Mouse (Mus musculus): ENCODE results near the gene Mvd. TPM values are rescaled to one million over a fixed set of nuclear protein-coding genes. Genes with fewer than 3 reads are reported as not detected.

The Mvd gene
- 18.7 and 19.2 TPM in 2 replicates for polyA plus RNA-seq (2015; fragmentation: Nextera tagmentation; extraction: Ambion mirVana)

DNA sequence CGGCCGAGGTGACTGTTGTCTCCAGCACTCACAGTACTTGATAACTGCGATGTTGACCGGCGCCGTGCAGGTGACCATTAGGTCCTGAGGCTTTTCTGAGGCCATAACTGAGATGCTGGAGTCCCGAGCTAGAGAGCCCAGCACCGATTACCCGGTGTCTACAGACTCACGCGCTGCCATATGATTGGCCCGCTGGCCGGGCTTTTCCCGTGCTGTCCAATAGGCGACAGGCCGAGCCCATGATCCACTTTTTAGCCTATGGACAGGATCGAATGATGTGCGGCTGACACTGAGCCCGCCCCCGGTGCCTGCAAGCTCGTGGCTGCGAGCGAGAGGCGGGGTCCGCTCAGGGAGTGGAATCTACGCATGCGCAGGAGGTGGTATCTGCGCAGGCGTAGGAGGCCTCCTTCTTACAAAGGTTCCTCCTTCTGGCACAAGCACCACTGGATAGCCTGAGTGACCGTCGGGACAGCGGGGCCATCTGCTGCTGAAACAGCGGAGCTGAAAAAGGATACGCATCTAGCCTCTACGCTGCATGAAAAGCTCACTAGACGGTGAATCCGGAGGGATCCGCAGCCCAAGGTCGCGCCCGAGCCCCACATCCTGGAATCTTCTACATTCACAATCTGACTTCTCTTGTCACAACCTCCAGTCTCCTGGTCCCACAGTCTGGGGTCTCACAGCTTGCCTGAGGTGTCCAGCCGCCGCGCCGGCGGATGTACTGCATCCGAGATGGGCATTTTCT is at the start of gene Mvd:
Gene Mvd (minus strand): TSS at position 161 of the 745 bp plus-strand sequence.
- TF ChIP-seq CTCF (IDR thresholded peaks at IDR 0.05; ENCODE audit: low read depth) = peak; percentile 69
- Histone ChIP-seq H3K4me1 (replicated peaks; ENCODE audit: control insufficient read depth, insufficient read depth, low read length) (peaks cover 3% of the 10 kb centered on the region; the same call in 1 of the 2 replicates), H3K9me3 (ENCODE audit: control insufficient read depth) (no peaks in the 10 kb centered on the region), H3K27me3 (replicated peaks; ENCODE audit: control insufficient read depth, insufficient read depth, low read length) (no peaks in the 10 kb centered on the region), H3K4me3 (ENCODE audit: low read depth, low read length) (peak within 1 kb of the TSS; percentile 58), H3K36me3 (ENCODE audit: control insufficient read depth, insufficient read depth) (peaks cover 14% of the 10 kb centered on the region), H3K9ac (ENCODE audit: low read depth, low read length) (peak within 1 kb of the TSS; percentile 64), H3K4me2 (replicated peaks; ENCODE audit: low read depth) (peak within 1 kb of the TSS; percentile 99), H3K27ac (ENCODE audit: low read depth, low read length) (peak within 1 kb of the TSS; percentile 93)
- peak; percentile 97 for ATAC-seq
- under 1% methylated on average over 47 of the region's 47 CpGs for WGBS

DNA sequence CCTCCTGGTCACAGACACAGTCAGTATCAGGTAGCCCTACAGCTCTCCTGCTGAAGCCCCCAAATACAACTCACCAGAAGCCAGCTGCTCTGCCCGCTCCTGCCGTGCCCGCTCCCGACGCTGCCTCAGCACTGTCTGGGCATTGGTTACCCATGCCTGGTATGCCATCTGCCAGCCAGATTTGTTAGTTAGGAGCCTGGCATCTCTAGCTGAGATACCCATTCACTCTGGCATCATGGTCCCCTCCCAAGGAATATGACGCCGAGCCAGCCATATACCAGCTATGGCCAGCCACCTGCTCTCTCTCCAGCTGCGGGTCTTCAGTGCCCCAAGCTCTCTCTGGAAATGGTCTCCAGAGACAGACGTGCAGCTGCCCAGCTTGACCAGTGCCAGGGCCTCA is 45.2 kb upstream of the Mvd start:
- Histone ChIP-seq H3K27me3 (replicated peaks; ENCODE audit: control insufficient read depth, insufficient read depth, low read length) (no peaks in the 10 kb centered on the region), H3K4me3 (ENCODE audit: low read depth, low read length) (no peak overlapping the region), H3K27ac (ENCODE audit: low read depth, low read length) (no peak overlapping the region), H3K4me2 (replicated peaks; ENCODE audit: low read depth) (no peak overlapping the region), H3K9me3 (ENCODE audit: control insufficient read depth) (no peaks in the 10 kb centered on the region), H3K9ac (ENCODE audit: low read depth, low read length) (no peak overlapping the region), H3K36me3 (ENCODE audit: control insufficient read depth, insufficient read depth) (peaks cover 91% of the 10 kb centered on the region), H3K4me1 (replicated peaks; ENCODE audit: control insufficient read depth, insufficient read depth, low read length) (no peaks in the 10 kb centered on the region)
- no peak for TF ChIP-seq CTCF (IDR thresholded peaks at IDR 0.05; ENCODE audit: low read depth)
- 92% methylated on average over 9 of the region's 9 CpGs for WGBS
- no peak for ATAC-seq

DNA sequence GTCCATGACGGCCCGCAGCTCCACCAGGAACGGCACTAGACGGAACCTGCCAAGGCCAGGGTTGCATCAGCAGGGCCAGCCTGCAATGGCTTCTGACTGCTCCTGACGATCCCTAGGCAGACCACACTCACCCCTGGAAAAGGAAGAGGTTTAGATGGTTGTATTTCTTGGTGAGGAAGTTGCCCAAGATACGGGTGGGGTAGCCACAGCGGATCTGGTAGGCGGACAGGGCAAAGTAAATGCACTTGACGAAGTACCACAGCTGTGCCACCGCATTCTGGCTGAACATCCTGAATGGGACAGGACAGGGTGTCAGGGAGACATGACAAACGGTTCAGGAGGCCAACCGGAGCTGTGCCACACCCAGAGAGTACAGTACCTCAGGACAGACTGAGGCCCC is 41.6 kb upstream of the Mvd start:
- H3K27ac ChIP-seq (ENCODE audit: low read depth, low read length) = no peak overlapping the region
- no peaks in the 10 kb centered on the region for H3K4me1 ChIP-seq (replicated peaks; ENCODE audit: control insufficient read depth, insufficient read depth, low read length)
- H3K27me3 ChIP-seq (replicated peaks; ENCODE audit: control insufficient read depth, insufficient read depth, low read length) = no peaks in the 10 kb centered on the region
- 83% methylated on average over 12 of the region's 12 CpGs for WGBS
- H3K9me3 ChIP-seq (ENCODE audit: control insufficient read depth) = no peaks in the 10 kb centered on the region
- ATAC-seq = no peak
- TF ChIP-seq CTCF (IDR thresholded peaks at IDR 0.05; ENCODE audit: low read depth) = no peak
- H3K36me3 ChIP-seq (ENCODE audit: control insufficient read depth, insufficient read depth) = peaks cover 87% of the 10 kb centered on the region
- H3K9ac ChIP-seq (ENCODE audit: low read depth, low read length) = no peak overlapping the region
- H3K4me2 ChIP-seq (replicated peaks; ENCODE audit: low read depth) = no peak overlapping the region
- no peak overlapping the region for H3K4me3 ChIP-seq (ENCODE audit: low read depth, low read length)

DNA sequence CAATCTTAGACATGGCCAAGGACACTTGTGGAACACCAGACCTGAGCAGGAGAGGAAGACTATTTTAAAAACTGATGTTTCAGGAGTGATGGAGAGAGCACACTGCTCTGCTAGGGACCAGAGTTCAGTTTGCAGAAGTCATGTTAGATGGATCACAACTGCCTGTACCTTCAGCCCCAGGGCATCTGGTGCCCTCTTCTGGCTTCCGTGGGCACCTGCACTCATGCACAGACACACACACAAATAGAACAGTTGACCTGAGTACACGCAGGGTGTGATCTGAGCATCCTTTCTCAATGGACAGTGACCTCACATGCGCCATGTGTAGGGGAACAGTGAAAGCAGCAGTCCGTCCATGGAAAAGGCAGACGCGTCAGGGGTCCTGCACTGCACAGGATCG is 40.7 kb upstream of the Mvd start:
- Histone ChIP-seq H3K27me3 (replicated peaks; ENCODE audit: control insufficient read depth, insufficient read depth, low read length) (no peaks in the 10 kb centered on the region), H3K9ac (ENCODE audit: low read depth, low read length) (no peak overlapping the region), H3K4me1 (replicated peaks; ENCODE audit: control insufficient read depth, insufficient read depth, low read length) (no peaks in the 10 kb centered on the region), H3K36me3 (ENCODE audit: control insufficient read depth, insufficient read depth) (peaks cover 88% of the 10 kb centered on the region), H3K4me3 (ENCODE audit: low read depth, low read length) (no peak overlapping the region), H3K9me3 (ENCODE audit: control insufficient read depth) (no peaks in the 10 kb centered on the region), H3K4me2 (replicated peaks; ENCODE audit: low read depth) (no peak overlapping the region), H3K27ac (ENCODE audit: low read depth, low read length) (no peak overlapping the region)
- no peak for ATAC-seq
- peak; percentile 49 for TF ChIP-seq CTCF (IDR thresholded peaks at IDR 0.05; ENCODE audit: low read depth)
- 95% methylated on average over 7 of the region's 7 CpGs for WGBS

DNA sequence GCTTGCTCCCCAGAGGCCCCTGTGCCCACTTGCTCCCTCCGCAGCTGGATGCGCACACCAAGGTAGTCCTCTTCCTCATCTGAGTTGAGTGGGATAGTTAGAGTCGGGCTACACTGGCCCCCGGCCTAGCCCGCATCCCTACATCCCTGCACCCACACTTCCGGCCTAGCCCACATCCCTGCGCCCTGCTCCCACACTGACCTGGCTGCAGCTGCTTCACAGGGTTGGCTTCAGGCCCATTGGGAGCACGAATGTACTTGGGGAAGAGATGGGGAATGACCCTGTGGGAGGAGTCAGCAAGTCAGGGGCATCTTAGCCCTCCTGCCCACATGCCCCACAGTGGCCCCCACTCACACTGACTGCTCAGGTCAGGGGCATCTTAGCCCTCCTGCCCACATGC is 39.2 kb upstream of the Mvd start:
- ATAC-seq = no peak
- Histone ChIP-seq H3K9me3 (ENCODE audit: control insufficient read depth) (no peaks in the 10 kb centered on the region), H3K4me1 (replicated peaks; ENCODE audit: control insufficient read depth, insufficient read depth, low read length) (no peaks in the 10 kb centered on the region), H3K36me3 (ENCODE audit: control insufficient read depth, insufficient read depth) (peaks cover 81% of the 10 kb centered on the region), H3K4me3 (ENCODE audit: low read depth, low read length) (no peak overlapping the region), H3K4me2 (replicated peaks; ENCODE audit: low read depth) (no peak overlapping the region), H3K9ac (ENCODE audit: low read depth, low read length) (no peak overlapping the region), H3K27ac (ENCODE audit: low read depth, low read length) (peak overlapping the region; percentile 35; the same call in 1 of the 2 replicates), H3K27me3 (replicated peaks; ENCODE audit: control insufficient read depth, insufficient read depth, low read length) (no peaks in the 10 kb centered on the region)
- TF ChIP-seq CTCF (IDR thresholded peaks at IDR 0.05; ENCODE audit: low read depth) = no peak
- 92% methylated on average over 8 of the region's 8 CpGs for WGBS

DNA sequence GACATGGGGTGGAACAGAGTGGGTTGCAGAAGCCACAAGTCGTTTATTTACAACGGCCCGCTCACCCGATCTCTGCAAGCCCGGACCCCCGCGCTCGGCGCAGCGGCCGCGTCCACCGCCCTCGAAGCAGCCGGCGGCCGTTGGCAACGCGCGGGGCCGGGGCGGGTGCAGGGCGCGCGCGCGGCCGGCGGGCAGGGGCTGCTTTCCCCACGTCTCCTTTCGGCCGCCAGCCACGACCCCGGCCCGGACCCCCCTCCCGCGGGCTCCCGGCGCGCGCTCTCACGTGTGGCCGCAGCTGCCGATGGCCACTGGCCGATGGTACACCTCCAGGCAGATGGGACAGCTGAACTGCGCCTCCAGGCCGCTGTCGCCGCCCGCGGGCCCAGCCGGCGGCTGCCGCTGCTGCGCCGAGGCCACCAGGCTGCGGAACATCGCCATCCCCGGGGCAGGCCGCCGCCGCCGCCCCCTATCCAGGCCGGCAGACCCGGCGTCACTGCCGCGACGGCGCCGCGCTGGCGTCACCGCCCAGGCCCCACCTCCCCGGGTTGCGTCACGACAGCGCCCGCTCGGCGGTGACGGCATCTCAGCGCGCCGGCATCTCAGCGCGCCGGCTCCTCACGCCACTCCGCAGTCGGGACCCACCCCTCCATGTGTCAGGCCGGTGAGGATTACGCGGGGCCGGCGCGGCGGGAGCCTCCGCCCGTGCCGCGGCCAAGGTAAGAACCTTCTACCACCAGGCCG is 32.5 kb upstream of the Mvd start, which contains the start of the genes Rnf166 and Ctu2:
Gene Rnf166 (minus strand): TSS at position 485 of the 741 bp plus-strand sequence.
Gene Ctu2 (plus strand): TSS at position 564 of the 741 bp plus-strand sequence.
- H3K27me3 ChIP-seq (replicated peaks; ENCODE audit: control insufficient read depth, insufficient read depth, low read length) = no peaks in the 10 kb centered on the region
- TF ChIP-seq CTCF (IDR thresholded peaks at IDR 0.05; ENCODE audit: low read depth) = 0 out of 2 replicates have a peak, but pooled peaks have one; percentile 6
- no peaks in the 10 kb centered on the region for H3K9me3 ChIP-seq (ENCODE audit: control insufficient read depth)
- H3K36me3 ChIP-seq (ENCODE audit: control insufficient read depth, insufficient read depth) = peaks cover 22% of the 10 kb centered on the region; the same call in 1 of the 2 replicates
- peak within 1 kb of the TSS; percentile 93 for H3K4me2 ChIP-seq (replicated peaks; ENCODE audit: low read depth)
- peak; percentile 90 for ATAC-seq
- no peaks in the 10 kb centered on the region for H3K4me1 ChIP-seq (replicated peaks; ENCODE audit: control insufficient read depth, insufficient read depth, low read length)
- H3K4me3 ChIP-seq (ENCODE audit: low read depth, low read length) = peak within 1 kb of the TSS; percentile 84
- peak within 1 kb of the TSS; percentile 72 for H3K9ac ChIP-seq (ENCODE audit: low read depth, low read length)
- under 1% methylated on average over 97 of the region's 103 CpGs for WGBS
- peak within 1 kb of the TSS; percentile 52; the same call in 1 of the 2 replicates for H3K27ac ChIP-seq (ENCODE audit: low read depth, low read length)
